Mouse (Mus musculus) heart, adult 8-10 months (tissue): ENCODE measurements around the gene Pcp4. TPM values are rescaled to one million over a fixed set of nuclear protein-coding genes. Genes with fewer than 3 reads are reported as not detected.

ENCODE experiments used
- DNase-seq: peaks from one replicate; pipeline ENCODE4 v3.0.0; 2022; ENCODE audit warnings: low spot score
- total RNA-seq, 4 experiments: library from RNA; stranded (reverse); gene quantifications; 2 replicates each; pipeline ENCODE4 v1.2.4; 2022

The Pcp4 gene
- total RNA-seq, 4 experiments from 2014 or later: 0.97 to 1.9 (median 1.5) TPM

DNA sequence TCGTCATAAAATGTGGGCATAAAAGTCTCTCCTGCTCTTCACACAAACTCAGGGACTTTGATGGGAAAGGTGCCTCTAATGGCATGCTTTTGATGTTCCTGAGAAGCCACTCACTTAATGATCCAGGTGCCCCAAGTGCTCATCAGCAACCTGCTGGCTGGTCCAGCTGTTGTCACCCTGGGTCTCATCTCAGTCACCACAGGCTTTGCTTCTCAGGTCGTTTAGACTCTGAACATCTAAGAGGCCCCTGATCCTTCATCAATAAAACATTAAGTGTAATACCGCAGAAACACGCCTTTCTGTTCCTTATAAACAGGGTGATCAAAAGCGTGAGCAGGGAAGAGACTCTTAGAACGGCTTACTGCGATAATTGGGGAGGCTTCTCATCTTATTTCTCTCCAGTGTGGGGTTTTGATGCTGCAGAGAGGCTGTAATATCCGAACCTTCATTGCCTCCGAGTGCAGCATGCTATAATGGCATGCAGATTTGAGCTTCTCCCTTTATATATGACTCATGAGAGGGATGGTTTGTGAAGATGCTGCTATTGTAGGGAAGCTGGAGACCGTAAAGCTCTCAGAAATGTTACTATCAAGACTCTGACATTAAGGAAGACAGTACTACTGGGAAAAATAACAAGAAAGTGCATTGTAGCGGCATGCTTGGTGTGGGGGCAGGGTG is 19.7 kb downstream of the Pcp4 start:
- no peak for DNase-seq

- DNase-seq: no peak
Observed at GRCm38 (mm10) chr16:96488038-96488437, 20.6 kb downstream of the Pcp4 start.

DNA sequence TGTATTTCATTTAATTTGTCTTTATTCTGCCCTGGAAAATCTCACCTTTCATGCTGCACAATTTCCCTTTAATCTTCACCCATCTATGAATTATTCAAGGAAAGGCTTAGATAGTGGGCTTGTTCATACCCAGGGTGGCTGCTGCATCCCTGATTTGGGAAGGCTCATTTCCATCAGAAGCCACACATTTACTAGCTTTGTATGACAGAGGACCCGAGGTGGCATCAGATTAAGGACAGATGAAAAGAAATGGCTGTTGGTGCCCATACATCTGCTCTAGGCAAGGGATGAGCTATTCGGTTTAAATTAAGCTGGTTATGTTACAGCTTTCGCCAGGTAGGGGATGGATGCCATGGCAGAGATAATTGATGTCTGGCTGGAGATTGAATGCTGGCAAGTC is 24.1 kb downstream of the Pcp4 start:
- DNase-seq: no peak

- no peak for DNase-seq
Observed at GRCm38 (mm10) chr16:96494079-96494478, 26.7 kb downstream of the Pcp4 start.

DNA sequence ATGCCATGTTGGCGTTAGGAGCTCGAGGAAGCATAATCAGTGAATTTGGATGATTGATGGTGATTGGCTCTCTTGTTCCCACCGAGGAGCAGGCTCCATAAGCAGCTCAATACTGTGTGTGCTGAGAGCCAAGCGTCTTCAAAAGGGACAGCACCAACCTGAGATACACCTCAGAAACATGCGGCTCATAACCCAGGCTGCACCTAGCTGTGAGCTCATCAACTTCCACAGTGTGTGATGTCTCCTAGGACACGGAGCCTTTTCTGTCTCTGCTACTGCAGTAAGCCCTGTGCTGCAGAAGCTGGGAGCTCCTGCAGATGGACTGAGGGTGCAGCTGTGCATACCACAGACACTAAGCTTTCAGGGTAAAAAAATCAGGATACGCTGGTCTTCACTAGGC is 31.5 kb downstream of the Pcp4 start:
- no peak for DNase-seq

DNA sequence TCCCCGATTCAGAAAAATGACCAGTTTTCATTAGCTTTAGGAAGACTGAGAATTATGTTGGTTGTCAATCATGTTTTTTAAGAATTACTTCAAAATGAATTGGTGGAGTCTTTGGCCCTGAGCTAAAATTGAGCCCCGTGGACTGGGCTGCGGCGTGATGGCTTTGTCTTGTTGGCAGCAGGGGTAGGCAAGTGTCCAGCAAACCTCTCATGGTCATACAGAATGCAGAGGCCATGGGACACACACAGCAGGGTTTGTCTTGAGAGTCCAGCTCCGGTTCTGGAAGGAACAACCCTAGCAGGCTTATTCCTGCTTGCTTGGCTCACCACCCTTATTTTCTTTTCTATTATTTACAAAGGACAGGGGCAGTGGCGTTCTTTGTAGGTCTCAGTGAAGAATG is 33.8 kb downstream of the Pcp4 start:
- DNase-seq: no peak

DNA sequence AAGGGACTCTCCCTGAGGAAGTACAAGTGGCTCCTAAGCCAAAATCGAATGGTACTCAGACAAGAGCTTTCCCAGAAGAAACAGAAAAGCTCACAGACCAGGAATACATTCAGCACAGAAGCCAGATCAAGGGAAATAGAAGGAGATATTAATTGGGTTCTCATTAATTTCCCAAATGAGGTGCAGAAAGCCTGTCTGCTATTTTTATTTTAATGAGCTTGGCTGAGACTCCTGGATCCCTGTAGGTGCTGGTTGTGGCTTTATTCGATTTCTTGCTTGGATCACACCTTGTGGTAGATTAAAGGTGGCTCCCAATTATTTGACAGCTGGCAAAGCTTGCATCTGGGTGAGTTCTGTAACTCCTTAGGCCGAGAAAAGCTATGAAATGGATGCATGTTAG is 35.2 kb downstream of the Pcp4 start:
- DNase-seq: no peak

- no peak for DNase-seq
Observed at GRCm38 (mm10) chr16:96514466-96514865, 47.1 kb downstream of the Pcp4 start.

- DNase-seq: no peak
Observed at GRCm38 (mm10) chr16:96527476-96527875, 60.1 kb downstream of the Pcp4 start.

DNA sequence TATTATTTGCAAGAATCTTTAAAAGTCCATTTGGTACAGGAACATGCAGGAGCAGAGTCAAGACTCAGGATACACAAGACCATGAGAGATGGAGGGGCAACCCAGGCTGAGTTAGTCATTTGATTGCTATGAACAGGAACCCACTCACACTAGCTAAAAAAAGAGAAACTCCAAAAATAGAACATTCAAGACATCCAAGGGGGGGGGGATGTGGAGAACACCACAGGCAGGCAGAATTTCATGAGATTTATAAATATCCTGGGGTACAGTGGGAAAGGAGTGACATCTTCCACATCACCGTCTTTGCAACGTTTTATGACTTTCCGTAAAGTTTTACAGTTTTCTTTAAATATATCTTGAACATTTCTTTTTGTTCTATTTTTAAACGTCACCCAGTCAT is 61.1 kb downstream of the Pcp4 start:
- no peak for DNase-seq

GRCm38 (mm10) chr16:96529896-96530568 is 62.6 kb downstream of the Pcp4 start:
- no peak for DNase-seq

DNA sequence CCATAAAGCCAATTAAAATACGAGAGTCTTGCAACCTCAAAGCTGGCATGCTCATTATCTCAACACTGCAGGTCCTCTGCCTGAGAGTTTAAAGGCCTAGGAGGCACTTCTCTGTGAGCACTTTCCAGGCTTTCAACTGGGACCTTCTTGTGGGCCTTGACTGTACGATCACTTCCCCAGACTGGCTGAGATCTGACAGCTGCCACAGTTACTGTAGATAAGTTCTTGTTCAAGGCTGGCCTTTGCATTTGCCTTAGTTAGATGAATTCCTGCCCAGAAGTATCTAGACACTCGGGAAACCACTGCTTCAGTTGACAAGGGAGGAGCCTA is 63.1 kb downstream of the Pcp4 start:
- no peak for DNase-seq

DNA sequence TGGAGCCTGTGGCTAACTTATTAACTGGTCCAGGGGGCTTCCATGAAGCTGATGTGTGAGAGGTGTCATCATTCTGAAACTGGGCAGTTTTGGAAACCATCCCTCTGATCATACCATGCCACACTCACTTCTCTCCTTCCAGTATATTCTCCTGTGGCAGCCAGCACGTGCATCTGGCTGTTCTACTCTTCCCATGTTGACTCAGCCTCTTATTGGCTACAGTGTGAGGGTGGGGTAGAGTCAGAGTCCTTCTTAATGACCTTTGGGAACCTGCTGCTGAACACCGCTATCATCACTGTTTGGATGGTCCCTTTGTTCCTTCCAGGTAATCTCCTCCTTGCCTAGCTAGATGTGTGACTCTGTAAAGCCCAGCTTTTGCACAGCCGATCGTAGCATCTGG is 63.6 kb downstream of the Pcp4 start:
- DNase-seq: no peak

DNA sequence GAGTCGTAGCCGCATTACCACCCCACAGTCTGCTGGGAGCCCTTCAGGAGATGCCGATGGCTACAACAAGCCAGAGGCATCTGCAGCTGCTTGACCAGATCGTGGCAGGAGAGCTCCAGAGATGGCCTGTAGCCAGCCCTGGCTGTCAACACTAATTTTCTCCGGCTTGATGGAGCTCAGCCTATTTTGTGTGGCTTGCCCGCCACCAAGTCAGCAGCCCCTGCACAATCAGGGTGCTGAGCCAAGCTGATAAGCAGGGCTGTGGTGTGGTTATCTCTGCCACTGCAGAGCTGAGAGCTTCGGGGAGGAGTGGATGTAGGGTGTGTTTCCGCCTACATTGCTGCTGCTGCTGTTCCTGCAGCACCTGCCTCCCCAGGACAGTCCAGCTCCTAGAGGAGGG is 66.3 kb downstream of the Pcp4 start:
- DNase-seq: peak; percentile 48

DNA sequence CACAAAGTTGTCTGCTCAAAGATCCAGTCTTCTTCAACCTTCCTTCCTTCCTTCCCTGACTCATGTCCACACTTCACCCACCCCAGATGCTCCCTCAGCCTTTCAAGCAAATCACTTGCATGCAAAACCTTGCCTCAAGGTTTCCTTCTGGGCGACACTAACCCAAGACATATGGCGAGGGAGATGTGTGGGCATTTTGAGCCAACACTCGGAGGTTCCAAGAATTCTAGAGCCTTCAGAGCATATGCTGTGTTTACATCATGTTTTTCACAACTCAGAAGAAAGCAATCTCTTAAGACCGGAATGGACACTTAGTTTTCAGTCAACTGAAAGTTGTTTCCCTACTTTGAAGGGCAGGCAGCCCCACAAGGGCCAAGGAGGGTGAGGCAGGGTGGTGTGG is 67.9 kb downstream of the Pcp4 start:
- no peak for DNase-seq

DNA sequence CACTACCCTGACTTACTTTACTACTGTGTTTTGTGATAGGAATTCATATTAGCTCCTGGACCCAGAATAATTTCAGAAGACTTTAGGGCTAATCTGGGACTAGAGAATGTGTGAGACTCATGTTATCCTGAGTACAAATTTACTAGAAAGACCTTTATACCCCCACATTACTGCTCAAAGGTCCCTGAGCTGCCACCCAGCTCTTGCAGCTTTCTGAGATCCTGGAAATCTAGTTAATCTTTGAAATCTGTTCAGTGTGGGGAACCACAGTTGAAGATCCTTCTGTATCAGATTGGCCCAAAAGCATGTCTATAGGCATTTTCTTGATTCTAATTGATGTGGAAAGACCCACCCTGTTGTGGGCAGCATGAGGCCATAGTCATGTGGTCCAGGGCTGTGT is 69.0 kb downstream of the Pcp4 start:
- DNase-seq: no peak

GRCm38 (mm10) chr16:96539091-96539490 is 71.7 kb downstream of the Pcp4 start:
- no peak for DNase-seq

DNA sequence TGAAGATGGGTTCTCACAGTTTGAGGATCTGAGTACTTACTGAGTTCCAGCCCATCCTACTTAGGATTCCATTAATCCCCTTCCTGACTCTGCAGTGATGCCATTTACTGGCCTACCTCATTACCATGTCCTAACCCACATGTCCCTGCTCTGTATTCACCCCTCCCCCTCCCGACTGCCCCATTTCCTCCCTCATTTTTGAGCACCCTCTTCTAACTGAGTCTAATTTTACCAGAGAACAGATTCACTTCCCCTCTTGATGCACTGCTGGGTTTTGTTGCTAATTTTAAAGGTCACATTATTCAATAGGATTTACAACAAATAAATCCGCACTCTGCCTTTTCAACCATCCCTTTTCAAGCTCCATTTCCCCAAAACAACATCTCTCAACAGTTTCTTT is 73.7 kb downstream of the Pcp4 start:
- DNase-seq: no peak

DNA sequence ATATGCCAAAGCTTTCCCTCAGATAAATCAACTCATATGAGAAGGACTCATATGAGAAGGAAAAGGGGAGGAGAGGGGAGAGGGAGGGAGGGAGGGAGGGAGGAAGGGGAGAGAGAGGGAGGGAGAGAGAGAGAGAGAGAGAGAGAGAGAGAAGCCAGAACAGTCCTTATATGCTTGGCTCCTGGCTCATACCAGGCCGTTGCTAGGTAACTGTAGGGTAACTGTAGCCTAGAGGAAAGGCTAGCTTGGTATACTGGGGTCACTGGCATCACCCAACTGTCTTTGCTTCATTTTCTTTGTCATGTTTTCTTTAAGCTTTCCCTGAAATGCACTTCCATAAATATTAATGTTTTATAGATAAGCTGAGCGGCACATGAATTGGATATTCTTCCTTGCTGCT is 85.3 kb downstream of the Pcp4 start:
- DNase-seq: no peak

DNA sequence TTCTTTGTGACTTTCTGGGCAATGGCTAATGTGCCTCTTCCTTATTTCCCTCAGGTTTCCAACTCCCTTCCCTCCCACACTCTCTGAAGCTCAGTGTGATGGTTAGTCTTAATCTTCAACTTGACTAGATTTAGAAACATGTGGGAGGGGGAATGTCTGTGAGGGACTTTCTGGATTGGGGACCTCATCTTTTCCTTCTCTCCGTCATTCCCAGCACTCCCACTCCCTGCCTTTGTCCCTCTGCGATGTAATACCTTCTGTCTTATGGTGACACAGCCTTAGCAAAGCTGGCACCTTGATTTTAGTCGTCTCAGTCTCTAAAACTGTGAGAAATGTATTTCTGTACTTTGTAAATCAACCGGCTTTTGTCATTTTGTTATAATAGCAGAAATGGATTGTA is 88.0 kb downstream of the Pcp4 start:
- DNase-seq: no peak

DNA sequence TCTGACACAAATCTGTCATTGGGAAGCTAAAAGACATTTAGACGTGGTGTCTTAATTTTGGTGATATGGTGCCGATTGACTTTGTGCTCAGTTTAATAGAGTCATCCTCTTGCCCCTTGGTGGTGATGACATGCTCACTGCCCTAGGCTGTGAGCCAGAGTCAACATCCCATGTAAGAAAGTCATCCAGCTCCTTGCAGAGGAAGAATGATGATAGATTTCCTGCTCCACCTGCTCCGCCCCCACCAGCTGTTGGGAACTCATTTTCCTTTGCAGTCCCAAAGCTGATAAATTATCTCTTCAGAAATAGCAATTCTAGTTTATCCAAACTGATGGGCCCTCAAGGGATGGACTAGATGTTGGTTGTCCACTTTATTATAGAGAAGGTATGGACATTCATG is 89.2 kb downstream of the Pcp4 start:
- DNase-seq: no peak

DNA sequence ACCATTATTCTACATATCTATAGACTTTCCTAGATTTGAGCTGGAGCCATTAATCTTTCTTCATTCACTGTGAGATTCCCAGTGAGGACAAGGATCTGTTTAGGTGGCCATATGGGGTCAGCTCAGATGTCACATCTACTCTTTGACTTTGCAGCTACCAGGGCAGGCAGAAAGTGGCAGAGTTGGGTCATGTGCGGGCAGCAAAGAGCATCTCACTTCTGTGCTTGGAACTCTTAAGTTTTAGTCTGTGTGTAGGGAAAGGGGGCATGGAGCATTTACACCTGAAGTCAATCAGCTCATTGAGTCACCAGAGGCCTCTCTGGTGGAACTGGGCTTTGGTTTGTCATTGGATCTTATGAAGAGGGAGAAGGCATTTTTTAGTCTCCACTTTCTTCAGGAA is 90.9 kb downstream of the Pcp4 start:
- DNase-seq: no peak

DNA sequence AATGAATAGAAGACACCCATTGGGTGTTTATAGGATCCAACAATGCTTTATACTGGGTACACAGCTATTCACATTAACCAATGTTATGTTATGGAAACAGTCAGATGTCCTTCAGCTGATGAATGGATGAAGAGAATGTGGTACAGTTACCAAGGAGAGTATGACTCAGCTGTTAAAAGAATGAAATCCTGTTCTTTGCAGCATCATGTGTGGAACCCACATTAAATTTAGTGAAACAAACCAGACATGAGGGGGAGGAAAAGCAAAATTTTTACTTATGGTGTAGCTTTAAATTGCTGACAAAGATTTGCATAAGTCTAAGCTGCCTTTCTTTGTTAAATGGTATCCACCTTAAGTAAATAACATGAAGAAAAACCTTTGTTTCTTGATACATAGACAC is 92.4 kb downstream of the Pcp4 start:
- DNase-seq: no peak
